Mouse (Mus musculus) bone marrow macrophage, adult 2 months (primary cell): Measurements from ENCODE around the gene Ppfia3.

Experiments
- CTCF ChIP-seq: IDR thresholded peaks from 2 replicates; pipeline ENCODE4 v1.5.1; 2012; ENCODE audit warnings: low read depth, mild to moderate bottlenecking, low read length, moderate library complexity
- POLR2A ChIP-seq: IDR thresholded peaks from 2 replicates; pipeline ENCODE4 v1.6.1; 2012; ENCODE audit warnings: mild to moderate bottlenecking, low read depth, low read length, borderline replicate concordance

DNA sequence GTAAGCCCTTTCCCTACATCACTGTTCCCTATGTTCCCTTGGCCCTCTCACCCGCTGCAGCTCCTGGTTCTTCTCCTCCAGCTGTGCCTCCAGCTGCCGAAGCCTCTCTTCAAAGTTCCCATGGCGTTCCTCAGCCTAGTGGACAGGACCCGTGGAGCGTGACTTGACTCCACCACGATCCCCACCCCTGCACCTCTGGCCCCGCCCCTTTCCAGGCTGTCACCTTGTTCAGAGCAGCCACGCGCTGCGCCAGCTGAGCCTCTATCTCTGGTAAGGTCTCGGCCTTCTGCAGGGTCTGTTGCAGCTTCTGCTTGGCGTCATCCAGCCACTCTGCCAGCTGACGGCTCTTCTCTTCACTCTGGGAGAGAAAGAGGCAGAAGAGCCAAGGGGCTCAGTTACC lies 10.7 kb downstream of the Ppfia3 start:
- TF ChIP-seq POLR2A, result no peak
- no peak for TF ChIP-seq CTCF
